Mouse (Mus musculus) cerebellum, postnatal 4 days (tissue): ENCODE measurements around the gene Fbxw10.
A peak's percentile ranks its signal among the peaks of the same experiment; 100 is the strongest.

ENCODE experiments used
- DNase-seq, 2 experiments: peaks; one replicate each; pipeline ENCODE4 v3.0.0; 2022; ENCODE audit warnings: low spot score in 2 of 2, mixed read lengths in 1 of 2

Fbxw10 gene

GRCm38 (mm10) chr11:62909720-62910306 lies 62.9 kb downstream of the Fbxw10 start:
- no peak for DNase-seq

GRCm38 (mm10) chr11:62911362-62911761 lies 64.5 kb downstream of the Fbxw10 start:
- no peak for DNase-seq

- no peak for DNase-seq
Measured at GRCm38 (mm10) chr11:62913141-62913540, 66.3 kb downstream of the Fbxw10 start.

GRCm38 (mm10) chr11:62914532-62914931 lies 67.7 kb downstream of the Fbxw10 start:
- no peak for DNase-seq

GRCm38 (mm10) chr11:62915486-62915885 lies 68.6 kb downstream of the Fbxw10 start:
- no peak for DNase-seq

GRCm38 (mm10) chr11:62916765-62917164 lies 69.9 kb downstream of the Fbxw10 start:
- no peak for DNase-seq

- DNase-seq, result no peak
Measured at GRCm38 (mm10) chr11:62919946-62920742, 73.3 kb downstream of the Fbxw10 start.

GRCm38 (mm10) chr11:62920743-62921050 lies 73.8 kb downstream of the Fbxw10 start:
- no peak for DNase-seq

- peak; percentile 93 for DNase-seq
Measured at GRCm38 (mm10) chr11:62921052-62921977, 74.4 kb downstream of the Fbxw10 start.

GRCm38 (mm10) chr11:62924091-62924761 lies 77.4 kb downstream of the Fbxw10 start:
- no peak for DNase-seq
